9 mouse cellular contexts compared by ENCODE assay signal in the genomic region with DNA sequence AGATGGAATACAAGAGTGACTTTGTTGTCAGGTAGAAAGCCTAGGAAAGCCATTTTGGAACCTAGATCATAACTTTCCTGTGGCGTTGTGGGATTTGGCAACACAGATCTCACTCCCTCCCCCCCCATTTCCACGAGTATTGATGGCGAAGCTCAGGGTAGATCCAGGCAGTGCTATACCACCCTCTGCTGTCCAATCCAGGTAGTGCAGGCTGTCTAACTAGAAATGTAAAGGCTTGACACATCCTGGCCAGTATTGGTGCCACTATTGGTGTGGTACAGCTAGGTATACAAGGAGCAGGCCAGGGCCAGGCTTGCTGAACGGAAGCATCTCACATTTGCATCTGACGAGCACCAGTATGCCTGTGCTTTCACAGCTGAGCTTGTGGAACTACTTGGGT. TPM values are rescaled to one million over a fixed set of nuclear protein-coding genes. Genes with fewer than 3 reads are reported as not detected.
DNase-seq lines count a peak whose midpoint lies in the region; ATAC-seq and TF ChIP-seq lines count a peak whose summit lies in the region.
"Had no signal": no experiment of that assay in that cellular context is flagged by ENCODE, and none has a peak within 500 bp of the region (broad histone marks: within the 10 kb centered on the region; RNA-seq: fewer than 3 reads in every experiment).

No protein-coding gene starts in this region.

- peak; percentile 32 for ATAC-seq in embryonic facial prominence, embryonic 11.5 days (replicated peaks; ENCODE audit: insufficient number of reproducible peaks, low FRiP score, low TSS enrichment, low read depth)
- 0 out of 2 replicates have a peak, but pooled peaks have one; percentile 38 for ATAC-seq in kidney, postnatal 0 days (replicated peaks; ENCODE audit: low FRiP score, low read depth)
- ATAC-seq in liver, embryonic 13.5 days (ENCODE audit: low read depth), result no peak
- peak; percentile 76 for ATAC-seq in neural tube, embryonic 13.5 days (ENCODE audit: low read depth)

- WGBS in embryonic facial prominence, embryonic 11.5 days, result 16% methylated on average over 5 of the region's 5 CpGs
- WGBS in kidney, postnatal 0 days, result 16% methylated on average over 5 of the region's 5 CpGs
- 7% methylated on average over 5 of the region's 5 CpGs for WGBS in liver, embryonic 13.5 days (ENCODE audit: insufficient replicate concordance)
- WGBS in neural tube, embryonic 13.5 days, result 20% methylated on average over 5 of the region's 5 CpGs

- H3K4me3 ChIP-seq in embryonic facial prominence, embryonic 11.5 days (ENCODE audit: low read depth, low read length), result no peak overlapping the region
- H3K4me3 ChIP-seq in kidney, postnatal 0 days (replicated peaks; ENCODE audit: low read depth, low read length), result no peak overlapping the region
- no peak overlapping the region for H3K4me3 ChIP-seq in liver, embryonic 13.5 days (replicated peaks)
- H3K4me3 ChIP-seq in neural tube, embryonic 13.5 days, result no peak overlapping the region
- H3K4me3 ChIP-seq: heart, embryonic 13.5 days had no signal

- DNase-seq in CD4-positive helper T cell, adult 2 months (ENCODE audit: low read depth, low spot score), result peak; percentile 40
- DNase-seq in adrenal gland, postnatal 36 days, result peak; percentile 77 to 82
- peak; percentile 89 for DNase-seq in embryonic facial prominence, embryonic 11.5 days (ENCODE audit: low spot score)
- peak; percentile 76 for DNase-seq in heart, adult 8-10 months (ENCODE audit: low spot score)
- DNase-seq in kidney, postnatal 0 days (ENCODE audit: low spot score), result peak; percentile 77
- peak; percentile 27 for DNase-seq in liver, embryonic 13.5 days
- DNase-seq in thymus, postnatal 0 days (ENCODE audit: low spot score), result peak; percentile 66

- H3K9me3 ChIP-seq in embryonic facial prominence, embryonic 11.5 days (replicated peaks; ENCODE audit: control insufficient read depth, low read length), result no peaks in the 10 kb centered on the region
- no peaks in the 10 kb centered on the region for H3K9me3 ChIP-seq in kidney, postnatal 0 days (replicated peaks; ENCODE audit: low read length)
- H3K9me3 ChIP-seq in liver, embryonic 13.5 days (replicated peaks), result no peaks in the 10 kb centered on the region
- H3K9me3 ChIP-seq in neural tube, embryonic 13.5 days, result no peaks in the 10 kb centered on the region
- H3K9me3 ChIP-seq: heart, embryonic 13.5 days had no signal

- H3K9ac ChIP-seq in embryonic facial prominence, embryonic 11.5 days (replicated peaks; ENCODE audit: low read length), result no peak overlapping the region
- no peak overlapping the region for H3K9ac ChIP-seq in kidney, postnatal 0 days (ENCODE audit: low read depth, low read length)
- no peak overlapping the region for H3K9ac ChIP-seq in liver, embryonic 13.5 days
- no peak overlapping the region for H3K9ac ChIP-seq in neural tube, embryonic 13.5 days
- H3K9ac ChIP-seq: heart, embryonic 13.5 days had no signal

- no peaks in the 10 kb centered on the region for H3K36me3 ChIP-seq in embryonic facial prominence, embryonic 11.5 days (replicated peaks; ENCODE audit: control insufficient read depth, insufficient read depth, low read depth, low read length)
- H3K36me3 ChIP-seq in kidney, postnatal 0 days (ENCODE audit: insufficient read depth, low read length), result no peaks in the 10 kb centered on the region
- H3K36me3 ChIP-seq in liver, embryonic 13.5 days, result no peaks in the 10 kb centered on the region
- H3K36me3 ChIP-seq in neural tube, embryonic 13.5 days, result no peaks in the 10 kb centered on the region

- H3K4me1 ChIP-seq in embryonic facial prominence, embryonic 11.5 days (ENCODE audit: control insufficient read depth, insufficient read depth, low read length), result no peaks in the 10 kb centered on the region
- no peaks in the 10 kb centered on the region for H3K4me1 ChIP-seq in kidney, postnatal 0 days (replicated peaks; ENCODE audit: insufficient read depth, low read length)
- no peaks in the 10 kb centered on the region for H3K4me1 ChIP-seq in liver, embryonic 13.5 days (replicated peaks)
- H3K4me1 ChIP-seq in neural tube, embryonic 13.5 days (replicated peaks), result no peaks in the 10 kb centered on the region
- H3K4me1 ChIP-seq: heart, embryonic 13.5 days had no signal

- H3K4me2 ChIP-seq in embryonic facial prominence, embryonic 11.5 days (ENCODE audit: low read depth, low read length), result no peak overlapping the region
- H3K4me2 ChIP-seq in kidney, postnatal 0 days (ENCODE audit: low read length), result no peak overlapping the region
- H3K4me2 ChIP-seq in liver, embryonic 13.5 days, result no peak overlapping the region
- no peak overlapping the region for H3K4me2 ChIP-seq in neural tube, embryonic 13.5 days
- H3K4me2 ChIP-seq: heart, embryonic 13.5 days had no signal

- no peaks in the 10 kb centered on the region for H3K27me3 ChIP-seq in embryonic facial prominence, embryonic 11.5 days (ENCODE audit: control insufficient read depth, insufficient read depth, low read length)
- H3K27me3 ChIP-seq in kidney, postnatal 0 days (ENCODE audit: insufficient read depth, low read length), result no peaks in the 10 kb centered on the region
- H3K27me3 ChIP-seq in liver, embryonic 13.5 days, result no peaks in the 10 kb centered on the region
- no peaks in the 10 kb centered on the region for H3K27me3 ChIP-seq in neural tube, embryonic 13.5 days
- H3K27me3 ChIP-seq: heart, embryonic 13.5 days had no signal

- peak; percentile 99 for TF ChIP-seq CTCF in kidney, postnatal 0 days (IDR thresholded peaks at IDR 0.05; ENCODE audit: low read depth)

- H3K27ac ChIP-seq in embryonic facial prominence, embryonic 11.5 days (replicated peaks; ENCODE audit: low read depth, low read length), result no peak overlapping the region
- no peak overlapping the region for H3K27ac ChIP-seq in kidney, postnatal 0 days
- H3K27ac ChIP-seq in liver, embryonic 13.5 days, result no peak overlapping the region
- H3K27ac ChIP-seq in neural tube, embryonic 13.5 days (replicated peaks), result no peak overlapping the region
- H3K27ac ChIP-seq: heart, embryonic 13.5 days had no signal

RNA-seq across cellular contexts. Expression of a gene that starts 18.6 kb away (rescaled TPM):
- total RNA-seq in adrenal gland, postnatal 36 days (2021), result 1 to 10 TPM; 5.3 to 9.8 TPM
- polyA plus RNA-seq in embryonic facial prominence, embryonic 11.5 days (2014; fragmentation: Nextera tagmentation; extraction: Ambion mirVana), result 4.2 and 5.4 TPM in 2 replicates
- total RNA-seq in heart, adult 8-10 months (2022), result 1 to 10 TPM; 2.5 to 9.8 (median 3.0) TPM
- polyA plus RNA-seq in kidney, postnatal 0 days (2015; fragmentation: Nextera tagmentation; extraction: Ambion mirVana), result 18.7 and 22.2 TPM in 2 replicates
- polyA plus RNA-seq in liver, embryonic 13.5 days (2015; fragmentation: Nextera tagmentation; extraction: Ambion mirVana), result 1.4 and 1.9 TPM in 2 replicates
- polyA plus RNA-seq in neural tube, embryonic 13.5 days (2015; fragmentation: Nextera tagmentation; extraction: Ambion mirVana), result 3.4 and 3.5 TPM in 2 replicates
- polyA plus RNA-seq in thymus, postnatal 0 days (2015; fragmentation: Nextera tagmentation; extraction: Ambion mirVana), result 5.0 and 5.7 TPM in 2 replicates

RNA-seq across cellular contexts. Expression of a gene that starts 55.3 kb away (rescaled TPM):
- total RNA-seq in adrenal gland, postnatal 36 days (2021), result under 1 TPM; 0.03 TPM
- 0.08 TPM in 2 replicates for polyA plus RNA-seq in embryonic facial prominence, embryonic 11.5 days (2014; fragmentation: Nextera tagmentation; extraction: Ambion mirVana)
- under 1 TPM in 1 of 4 experiments, not detected in 3; 0.03 TPM for total RNA-seq in heart, adult 8-10 months (2022)
- 1.8 TPM in 2 replicates for polyA plus RNA-seq in kidney, postnatal 0 days (2015; fragmentation: Nextera tagmentation; extraction: Ambion mirVana)
- 0.01 and 0.03 TPM in 2 replicates for polyA plus RNA-seq in liver, embryonic 13.5 days (2015; fragmentation: Nextera tagmentation; extraction: Ambion mirVana)
- not detected in 2 replicates for polyA plus RNA-seq in neural tube, embryonic 13.5 days (2015; fragmentation: Nextera tagmentation; extraction: Ambion mirVana)
- 0.05 TPM in 2 replicates for polyA plus RNA-seq in thymus, postnatal 0 days (2015; fragmentation: Nextera tagmentation; extraction: Ambion mirVana)

Comparison
In these comparisons a context has a peak if more than half of its experiments do, and no peak if none do; other contexts are left out.
1. DNase-seq: peak in every context shown above with its lines; median percentile 89 in embryonic facial prominence, embryonic 11.5 days; 80 in adrenal gland, postnatal 36 days; 77 in kidney, postnatal 0 days; 76 in heart, adult 8-10 months; 66 in thymus, postnatal 0 days; 40 in CD4-positive helper T cell, adult 2 months; 27 in liver, embryonic 13.5 days.